Mouse (Mus musculus) liver, embryonic 14.5 days (tissue): ENCODE measurements at regions not wholly inside any gene's neighbourhood (a gene's known extent, or its start where the extent isn't known, plus 50 kb on each side); places are given as distances from the start of the nearest gene placed in this dataset.

ENCODE experiments used
- CTCF ChIP-seq: IDR thresholded peaks from 2 replicates; pipeline ENCODE4 v1.5.1; 2016; ENCODE audit warnings: antibody characterized with exemption, low read depth, control low read depth
- EP300 ChIP-seq: IDR thresholded peaks from 2 replicates; pipeline ENCODE4 v1.6.1; 2016; ENCODE audit warnings: antibody characterized with exemption, low read depth

GRCm38 (mm10) chr19:50872144-50872543 lies 193.7 kb upstream of the Sorcs1 start:
- no peak for TF ChIP-seq CTCF
- TF ChIP-seq EP300 = no peak
